Mouse (Mus musculus) kidney, postnatal 25 days (tissue): ENCODE data around the gene Abcf3.

ENCODE experiments used
- DNase-seq, 2 experiments: peaks; one replicate each; pipeline ENCODE4 v3.0.0; 2021; ENCODE audit warnings: mixed read lengths in 2 of 2

Gene Abcf3

GRCm38 (mm10) chr16:20545696-20546095, 2.7 kb upstream of the Abcf3 start:
- no peak for DNase-seq

GRCm38 (mm10) chr16:20547423-20547822, 954 bp upstream of the Abcf3 start:
- DNase-seq, result no peak

GRCm38 (mm10) chr16:20549161-20549560, 784 bp downstream of the Abcf3 start:
- no peak for DNase-seq

- no peak for DNase-seq
Observed at GRCm38 (mm10) chr16:20551691-20552090, 3.3 kb downstream of the Abcf3 start.

- no peak for DNase-seq
Observed at GRCm38 (mm10) chr16:20552594-20552993, 4.2 kb downstream of the Abcf3 start.

GRCm38 (mm10) chr16:20555000-20555399, 6.6 kb downstream of the Abcf3 start:
- DNase-seq, result no peak

GRCm38 (mm10) chr16:20557381-20557780, 9.0 kb downstream of the Abcf3 start:
- DNase-seq, result no peak

GRCm38 (mm10) chr16:20565075-20565474, 16.7 kb downstream of the Abcf3 start:
- DNase-seq, result no peak

- DNase-seq, result no peak
Observed at GRCm38 (mm10) chr16:20589366-20589938, 41.1 kb downstream of the Abcf3 start, which contains the start of gene Vwa5b2. TSS of gene Vwa5b2 (plus strand) at chr16:20589471.

GRCm38 (mm10) chr16:20589939-20590679, 41.7 kb downstream of the Abcf3 start:
- DNase-seq, result no peak

GRCm38 (mm10) chr16:20590680-20591038, 42.3 kb downstream of the Abcf3 start:
- peak in 1 of 2 experiments; percentile 12 for DNase-seq

GRCm38 (mm10) chr16:20591076-20591705, 42.8 kb downstream of the Abcf3 start:
- DNase-seq, result no peak

GRCm38 (mm10) chr16:20595060-20595673, 46.8 kb downstream of the Abcf3 start:
- no peak for DNase-seq

GRCm38 (mm10) chr16:20595737-20596136, 47.4 kb downstream of the Abcf3 start:
- DNase-seq, result no peak

- DNase-seq, result no peak
Observed at GRCm38 (mm10) chr16:20596687-20597441, 48.5 kb downstream of the Abcf3 start.

GRCm38 (mm10) chr16:20600511-20600910, 52.1 kb downstream of the Abcf3 start:
- DNase-seq, result no peak

- DNase-seq, result no peak
Observed at GRCm38 (mm10) chr16:20604705-20605104, 56.3 kb downstream of the Abcf3 start.

- peak; percentile 75 to 81 for DNase-seq
Observed at GRCm38 (mm10) chr16:20610501-20611356, 62.4 kb downstream of the Abcf3 start.
